Mouse (Mus musculus): ENCODE data around the gene Ccdc85c.

- TF ChIP-seq POLR2A (IDR thresholded peaks at IDR 0.05; ENCODE audit: borderline replicate concordance, extremely low read depth, low read depth, low read length) (no peak), CTCF (IDR thresholded peaks at IDR 0.05; ENCODE audit: insufficient read depth, low read length) (no peak)
Observed at GRCm38 (mm10) chr12:108301006-108301405, 25.8 kb upstream of the Ccdc85c start.
